Mouse (Mus musculus) mouse trophoblast stem cell (cell line): ENCODE results near the gene Ddx17.

Experiments
- in situ Hi-C, 2 experiments: fragments of 300-500 bp; cut with MseI, MboI; formaldehyde crosslinking; loops; 2 replicates in 1 of 2; 3 replicates in 1 of 2; pipeline ENCODE4 v1.15.1; 2025

Ddx17 gene

GRCm38 (mm10) chr15:79518571-79518970, 28.0 kb downstream of the Ddx17 start:
- in situ Hi-C loops: no loop called here

GRCm38 (mm10) chr15:79517710-79518109, 28.8 kb downstream of the Ddx17 start:
- in situ Hi-C loops: no loop called here

- in situ Hi-C loops: no loop called here
Measured at GRCm38 (mm10) chr15:79516171-79517096, 30.1 kb downstream of the Ddx17 start, which contains the start of gene Kdelr3. Gene Kdelr3, plus strand, starts transcription at chr15:79516411.

GRCm38 (mm10) chr15:79513940-79514339, 32.6 kb downstream of the Ddx17 start:
- in situ Hi-C loops: no loop called here

GRCm38 (mm10) chr15:79511553-79512320, 34.8 kb downstream of the Ddx17 start:
- in situ Hi-C loops: no loop called here

GRCm38 (mm10) chr15:79510425-79510824, 36.1 kb downstream of the Ddx17 start:
- in situ Hi-C loops: no loop called here

- in situ Hi-C loops: no loop called here
Measured at GRCm38 (mm10) chr15:79509998-79510397, 36.5 kb downstream of the Ddx17 start.

GRCm38 (mm10) chr15:79507055-79507828, 39.3 kb downstream of the Ddx17 start:
- in situ Hi-C loops: no loop called here

- in situ Hi-C loops: no loop called here
Measured at GRCm38 (mm10) chr15:79506460-79506859, 40.1 kb downstream of the Ddx17 start.

- in situ Hi-C loops: no loop called here
Measured at GRCm38 (mm10) chr15:79505616-79506283, 40.8 kb downstream of the Ddx17 start.

GRCm38 (mm10) chr15:79504707-79505452, 41.7 kb downstream of the Ddx17 start, which contains the start of gene Kcnj4:
Gene Kcnj4, minus strand, starts transcription at chr15:79505241.
- in situ Hi-C loops: no loop called here

- in situ Hi-C loops: no loop called here
Measured at GRCm38 (mm10) chr15:79503438-79503837, 43.1 kb downstream of the Ddx17 start.

GRCm38 (mm10) chr15:79502891-79503341, 43.6 kb downstream of the Ddx17 start:
- in situ Hi-C loops: no loop called here

- in situ Hi-C loops: no loop called here
Measured at GRCm38 (mm10) chr15:79500110-79500509, 46.4 kb downstream of the Ddx17 start.

- in situ Hi-C loops: no loop called here
Measured at GRCm38 (mm10) chr15:79493527-79493926, 53.0 kb downstream of the Ddx17 start.

- in situ Hi-C loops: no loop called here
Measured at GRCm38 (mm10) chr15:79489463-79489862, 57.1 kb downstream of the Ddx17 start.

- in situ Hi-C loops: no loop called here
Measured at GRCm38 (mm10) chr15:79481181-79481688, 65.3 kb downstream of the Ddx17 start.
